Mouse (Mus musculus) cerebellum, postnatal 25 days (tissue): Measurements from ENCODE around the gene Gpr12.
A peak's percentile ranks its signal among the peaks of the same experiment; 100 is the strongest.
"Not testable (repeated sequence)": the region's sequence is repeated elsewhere in the genome, so short reads cannot be mapped to it uniquely, and the experiment has no call there.

ENCODE experiments used
- DNase-seq, 2 experiments: peaks; one replicate each; pipeline ENCODE4 v3.0.0; 2021; ENCODE audit warnings: mixed read lengths in 2 of 2

Gene Gpr12

GRCm38 (mm10) chr5:146585307-146585651 lies 240 bp upstream of the Gpr12 start:
- DNase-seq, result no peak

DNA sequence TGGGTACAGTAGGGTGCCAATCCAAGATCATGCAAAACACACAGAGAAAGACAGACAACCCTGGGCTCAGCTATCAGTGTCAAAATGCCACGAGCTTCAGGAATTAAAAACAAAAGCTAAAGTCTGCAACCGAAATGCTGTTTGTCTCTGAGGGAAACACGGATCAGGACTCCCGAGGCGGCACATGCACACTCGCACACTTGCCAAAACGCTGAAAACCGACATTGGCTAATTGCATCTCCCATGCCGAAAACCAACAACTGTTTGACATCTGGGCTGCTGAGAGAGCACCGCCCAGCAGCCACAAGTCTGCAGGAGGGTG lies 922 bp downstream of the Gpr12 start:
- DNase-seq, result no peak

DNA sequence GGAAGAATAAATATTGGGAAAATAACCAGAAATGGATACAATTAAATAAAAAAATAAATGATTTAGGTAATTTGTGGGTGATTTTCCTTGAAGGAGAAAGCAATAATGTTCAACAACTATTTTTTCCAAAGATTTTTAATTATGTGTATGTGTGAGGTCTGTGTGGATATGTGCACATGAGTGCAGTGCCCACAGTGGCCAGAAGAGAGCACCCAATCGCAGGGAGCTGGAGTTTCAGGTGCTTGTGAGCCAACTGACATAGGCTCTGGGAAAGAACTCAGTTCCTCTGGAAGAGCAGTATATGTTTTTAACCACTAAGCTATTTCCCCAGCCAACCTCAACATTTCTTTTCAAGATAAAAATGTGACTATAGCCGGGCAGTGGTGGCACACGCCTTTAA lies 8.4 kb downstream of the Gpr12 start:
- DNase-seq, result no peak

- not testable (repeated sequence) for DNase-seq
Measured at GRCm38 (mm10) chr5:146572735-146573042, 12.3 kb downstream of the Gpr12 start.

GRCm38 (mm10) chr5:146571830-146572734 lies 13.0 kb downstream of the Gpr12 start:
- peak; percentile 31 to 66 for DNase-seq

DNA sequence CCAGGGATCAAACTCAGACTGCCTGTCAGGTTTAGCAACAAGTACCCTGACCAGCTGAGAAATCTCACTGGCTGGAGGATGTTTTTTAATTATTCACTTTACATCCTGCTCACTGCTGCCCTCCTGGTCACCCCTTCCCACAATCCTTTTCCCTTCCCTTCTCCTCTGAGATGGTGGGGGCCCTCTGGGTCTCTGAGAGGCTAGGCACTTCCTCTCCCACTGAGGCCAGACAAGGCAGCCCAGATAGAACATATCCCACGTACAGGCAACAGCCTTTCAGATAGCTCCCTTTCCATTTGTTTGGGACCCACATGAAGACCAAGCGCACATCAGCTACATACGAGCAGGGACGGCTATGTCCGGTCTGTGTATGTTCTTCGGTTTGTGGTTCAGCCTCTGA lies 14.9 kb downstream of the Gpr12 start:
- DNase-seq, result not testable (repeated sequence)

DNA sequence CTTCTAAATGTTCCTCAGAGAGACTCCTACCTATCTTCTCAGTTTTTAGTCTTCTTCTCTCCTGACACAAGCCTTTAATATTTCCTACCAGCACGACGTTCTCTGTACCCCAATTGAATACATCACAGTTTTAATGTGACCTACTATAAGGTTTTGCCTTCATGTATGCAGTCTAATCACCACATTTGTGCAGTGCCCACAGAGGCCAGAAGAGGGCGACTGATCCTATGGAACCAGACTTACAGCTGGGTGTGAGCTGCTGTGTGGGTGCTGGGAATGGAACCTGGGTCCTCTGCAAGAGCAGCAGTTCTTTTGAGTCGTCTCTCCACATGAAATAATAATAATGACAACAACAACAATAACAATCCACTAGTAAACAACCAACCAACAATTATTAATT lies 18.0 kb downstream of the Gpr12 start:
- DNase-seq, result peak in 1 of 2 experiments; percentile 14

GRCm38 (mm10) chr5:146564259-146564658 lies 20.8 kb downstream of the Gpr12 start:
- no peak for DNase-seq

DNA sequence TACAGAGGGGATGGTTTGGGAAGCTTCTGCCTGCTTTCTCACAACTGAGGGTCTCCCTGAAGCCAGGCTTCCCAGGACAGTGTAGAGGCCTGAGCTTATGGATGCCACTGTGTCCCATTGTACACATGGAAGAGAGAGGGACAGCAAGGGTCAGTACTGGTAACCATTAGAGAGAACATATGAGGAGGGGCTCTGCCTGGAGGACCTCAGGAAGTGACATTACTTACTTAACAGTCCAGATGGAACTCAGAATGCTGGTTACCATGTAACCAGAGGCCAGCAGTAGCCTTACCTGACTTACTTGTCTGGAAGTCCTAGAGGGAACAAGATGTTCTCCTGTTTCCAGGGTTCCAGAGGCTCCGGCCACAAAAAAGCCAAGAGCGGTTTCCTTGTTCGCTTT lies 29.2 kb downstream of the Gpr12 start, which contains the start of gene Gm3415:
Gm3415 (plus strand) TSS at position 301 of the 400 bp plus-strand sequence.
- not testable (repeated sequence) for DNase-seq

GRCm38 (mm10) chr5:146537347-146537746 lies 47.7 kb downstream of the Gpr12 start, which contains the start of gene Gm3409:
Gene Gm3409, plus strand, starts transcription at chr5:146537647.
- not testable (repeated sequence) for DNase-seq
